Mouse (Mus musculus): ENCODE data around the gene Lsp1. TPM values are rescaled to one million over a fixed set of nuclear protein-coding genes. Genes with fewer than 3 reads are reported as not detected.
A peak's percentile ranks its signal among the peaks of the same experiment; 100 is the strongest.

Lsp1 gene
- total and polyA plus RNA-seq, 3 experiments, result 20.9 to 28.7 (median 25.1) TPM

DNA sequence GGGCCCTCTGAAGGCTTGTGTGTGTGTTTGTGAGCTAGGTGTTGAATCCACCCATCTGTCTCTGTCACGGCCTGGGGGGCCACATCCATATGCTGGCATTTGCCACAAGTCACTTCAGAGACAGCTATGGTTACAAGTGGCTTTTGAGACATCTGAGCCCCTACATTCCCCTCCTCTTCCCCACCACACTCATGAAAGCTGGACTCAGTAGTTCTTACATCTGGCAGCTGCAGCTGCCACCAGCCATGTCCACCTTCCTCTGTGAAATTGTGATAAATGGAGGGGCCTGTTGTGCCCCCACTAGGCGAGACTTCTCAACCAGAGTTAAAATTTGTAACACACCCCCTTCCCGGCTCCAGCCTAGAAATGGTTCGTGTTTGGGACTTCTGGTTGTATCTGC, 77.7 kb downstream of the Lsp1 start:
- no peak for DNase-seq

DNA sequence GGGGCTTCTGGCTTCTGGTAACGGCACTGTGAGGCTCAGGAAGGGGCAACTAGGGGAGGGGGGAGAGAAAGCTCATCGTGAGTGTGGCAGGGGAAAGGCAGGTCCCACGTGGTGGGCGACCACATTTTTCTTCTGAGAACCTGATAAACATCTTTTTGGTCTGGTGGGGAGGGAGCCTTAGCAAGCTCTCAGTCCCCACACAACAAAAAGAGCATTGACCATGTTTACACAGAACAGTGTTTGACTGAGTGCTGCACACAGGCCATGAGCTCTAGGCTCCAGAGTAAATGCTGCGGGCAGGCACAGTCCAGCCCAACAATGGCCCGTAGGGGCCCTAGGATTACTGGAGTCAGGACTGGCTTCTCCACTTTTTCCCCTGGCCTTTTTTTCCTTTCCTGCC, 78.2 kb downstream of the Lsp1 start:
- no peak for DNase-seq

DNA sequence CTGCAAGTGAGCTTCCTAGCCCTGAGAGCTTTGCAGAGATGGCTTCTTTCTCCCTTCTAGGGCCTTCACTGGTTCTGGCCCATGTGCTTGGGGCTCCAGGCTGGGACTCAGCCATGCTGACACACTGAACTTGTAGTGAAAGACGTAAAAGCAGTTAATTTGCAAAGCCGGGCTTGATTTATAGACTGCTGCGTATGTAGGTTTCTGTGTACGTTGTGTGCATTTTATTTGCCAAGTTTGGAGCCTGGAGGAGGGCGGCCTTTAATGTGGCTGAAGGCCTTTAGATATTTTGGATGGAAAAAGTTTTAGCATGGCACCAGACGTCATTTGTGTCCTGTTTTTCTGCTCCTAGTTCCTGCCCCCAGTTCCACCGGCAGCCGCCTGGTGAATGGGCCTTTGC, 79.2 kb downstream of the Lsp1 start:
- DNase-seq, result no peak

DNA sequence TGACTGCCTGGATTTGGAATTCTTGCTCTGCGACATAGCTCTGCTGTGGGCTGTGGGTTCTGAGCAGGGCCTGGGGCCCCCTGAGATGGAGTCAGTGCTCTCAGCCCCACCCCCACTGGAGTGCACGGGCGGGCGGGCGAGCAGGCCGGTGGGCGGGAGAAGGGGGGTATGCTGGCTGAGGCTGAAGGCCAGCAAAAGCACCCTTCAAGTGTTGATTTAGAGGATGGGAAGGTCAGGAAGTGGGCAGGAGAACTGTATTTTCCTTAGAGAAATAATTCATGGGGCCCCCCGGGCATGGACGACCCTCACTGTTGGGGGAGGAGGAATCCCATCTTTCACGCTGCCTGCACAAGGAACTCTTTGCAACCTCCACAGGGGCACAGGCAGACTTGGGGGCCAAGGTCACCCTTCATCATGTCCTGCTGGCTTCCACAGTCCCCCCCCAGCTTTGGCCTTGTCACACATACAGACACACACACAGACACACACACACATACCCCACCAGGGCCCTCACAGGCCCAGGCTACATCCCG, 82.2 kb downstream of the Lsp1 start:
- peak; percentile 26 for DNase-seq

Other genes starting within 250 kb of the Lsp1 start
- gene Gm7579, start 248.9 kb upstream of the Lsp1 start, total RNA-seq (2021), result not detected
- gene Gm7579, start 248.9 kb upstream of the Lsp1 start, polyA plus RNA-seq (2012; rRNA removed), result not detected in 2 replicates
- gene Krtap5-5, start 230.8 kb upstream of the Lsp1 start, total RNA-seq (2021), result not detected
- gene Krtap5-5, start 230.8 kb upstream of the Lsp1 start, polyA plus RNA-seq (2012; rRNA removed), result 0.11 TPM in 1 of 2 replicates, not detected in the other
- gene Gm40460, start 219.7 kb upstream of the Lsp1 start, total RNA-seq (2021), result not detected
- not detected in 2 replicates for gene Gm40460, start 219.7 kb upstream of the Lsp1 start, polyA plus RNA-seq (2012; rRNA removed)
- gene Gm2431, start 202.5 kb upstream of the Lsp1 start, total RNA-seq (2021), result not detected
- gene Gm2431, start 202.5 kb upstream of the Lsp1 start, polyA plus RNA-seq (2012; rRNA removed), result not detected in 2 replicates
- not detected for gene Gm4559, start 186.4 kb upstream of the Lsp1 start, total RNA-seq (2021)
- not detected in 2 replicates for gene Gm4559, start 186.4 kb upstream of the Lsp1 start, polyA plus RNA-seq (2012; rRNA removed)
- gene Krtap5-1, start 163.7 kb upstream of the Lsp1 start, total RNA-seq (2021), result not detected
- gene Krtap5-1, start 163.7 kb upstream of the Lsp1 start, polyA plus RNA-seq (2012; rRNA removed), result not detected in 2 replicates
- not detected for gene Krtap5-4, start 157.3 kb upstream of the Lsp1 start, total RNA-seq (2021)
- not detected in 2 replicates for gene Krtap5-4, start 157.3 kb upstream of the Lsp1 start, polyA plus RNA-seq (2012; rRNA removed)
- gene Ifitm10, start 87.1 kb upstream of the Lsp1 start, total RNA-seq (2021), result 1 to 10 TPM; 3.0 to 5.8 TPM
- 12.0 and 15.2 TPM in 2 replicates for gene Ifitm10, start 87.1 kb upstream of the Lsp1 start, polyA plus RNA-seq (2012; rRNA removed)
- 1 to 10 TPM; 2.9 to 6.9 TPM for gene Gm49369, start 78.1 kb upstream of the Lsp1 start, total RNA-seq (2021)
- gene Gm49369, start 78.1 kb upstream of the Lsp1 start, polyA plus RNA-seq (2012; rRNA removed), result not detected in 2 replicates
- 1,000 to 10,000 TPM in 1 of 2 experiments, 100 to 1,000 TPM in 1; 904 to 1,338 TPM for gene Ctsd, start 72.8 kb upstream of the Lsp1 start, total RNA-seq (2021)
- gene Ctsd, start 72.8 kb upstream of the Lsp1 start, polyA plus RNA-seq (2012; rRNA removed), result 889 and 996 TPM in 2 replicates
- gene Syt8, start 26.0 kb upstream of the Lsp1 start, total RNA-seq (2021), result not detected
- 0.16 and 0.20 TPM in 2 replicates for gene Syt8, start 26.0 kb upstream of the Lsp1 start, polyA plus RNA-seq (2012; rRNA removed)
- under 1 TPM; 0.62 to 0.63 TPM for gene Tnni2, start 19.0 kb upstream of the Lsp1 start, total RNA-seq (2021)
- 0.15 TPM in 1 of 2 replicates, not detected in the other for gene Tnni2, start 19.0 kb upstream of the Lsp1 start, polyA plus RNA-seq (2012; rRNA removed)
- gene Tnnt3, start 38.0 kb downstream of the Lsp1 start, total RNA-seq (2021), result not detected
- gene Tnnt3, start 38.0 kb downstream of the Lsp1 start, polyA plus RNA-seq (2012; rRNA removed), result 0.52 TPM in 1 of 2 replicates, not detected in the other
- gene Mrpl23, start 71.9 kb downstream of the Lsp1 start, total RNA-seq (2021), result 1 to 10 TPM; 2.2 to 8.0 TPM
- 6.9 and 7.6 TPM in 2 replicates for gene Mrpl23, start 71.9 kb downstream of the Lsp1 start, polyA plus RNA-seq (2012; rRNA removed)
- gene Igf2, start 206.0 kb downstream of the Lsp1 start, total RNA-seq (2021), result 10 to 100 TPM in 1 of 2 experiments, 1 to 10 TPM in 1; 8.6 to 13.1 TPM
- gene Igf2, start 206.0 kb downstream of the Lsp1 start, polyA plus RNA-seq (2012; rRNA removed), result 22.4 and 32.0 TPM in 2 replicates
- gene Gm49394, start 209.1 kb downstream of the Lsp1 start, total RNA-seq (2021), result not detected
- not detected in 2 replicates for gene Gm49394, start 209.1 kb downstream of the Lsp1 start, polyA plus RNA-seq (2012; rRNA removed)

Data from adrenal gland, adult 2 months (tissue).